Mouse (Mus musculus) small intestine, adult 2 months (tissue): ENCODE results near the gene 4933427D14Rik. TPM values are rescaled to one million over a fixed set of nuclear protein-coding genes. Genes with fewer than 3 reads are reported as not detected.

Source experiments
- H3K27ac ChIP-seq: fragments of 200-500 bp; 2 replicates; pipeline ENCODE4 v1.5.1; 2012; ENCODE audit warnings: low read depth, low read length, control low read depth, inconsistent platforms; ENCODE audit not compliant: insufficient read depth
- H3K27me3 ChIP-seq: fragments of 200-500 bp; 2 replicates; pipeline ENCODE4 v1.6.1; 2012; ENCODE audit warnings: mild to moderate bottlenecking, moderate library complexity, low read length, inconsistent platforms; ENCODE audit not compliant: control insufficient read depth, insufficient read depth
- H3K36me3 ChIP-seq: fragments of 200-500 bp; 2 replicates; pipeline ENCODE4 v1.6.1; 2012; ENCODE audit warnings: mild to moderate bottlenecking, low read length, control low read depth, inconsistent platforms; ENCODE audit not compliant: control insufficient read depth, insufficient read depth
- H3K4me1 ChIP-seq: fragments of 200-500 bp; 2 replicates; pipeline ENCODE4 v1.6.1; 2012; ENCODE audit warnings: low read length, inconsistent platforms, mixed read lengths; ENCODE audit not compliant: control insufficient read depth, insufficient read depth, insufficient read length
- H3K4me3 ChIP-seq: fragments of 200-500 bp; 2 replicates; pipeline ENCODE4 v1.5.1; 2012; ENCODE audit warnings: low read depth, mild to moderate bottlenecking, control low read depth, inconsistent platforms, low read length, moderate library complexity
- CTCF ChIP-seq: fragments of 200-500 bp; IDR thresholded peaks from 2 replicates; pipeline ENCODE4 v1.5.1; 2012; ENCODE audit warnings: low read depth, mild to moderate bottlenecking, control low read depth, inconsistent platforms, low read length, moderate library complexity, mixed read lengths; ENCODE audit not compliant: insufficient replicate concordance, insufficient read length; ENCODE audit errors: extremely low read depth
- POLR2A ChIP-seq: fragments of 200-500 bp; IDR thresholded peaks from 2 replicates; pipeline ENCODE4 v1.6.1; 2012; ENCODE audit warnings: low read depth, mild to moderate bottlenecking, control low read depth, inconsistent platforms, low read length, moderate library complexity
- WGBS: fragments of 180-500 bp; shearing (Covaris S2); methylation state at CpG from one replicate; pipeline ENCODE4 v1.1.7; 2018; 5-methylcytosine and 5-hydroxymethylcytosine counted together
- polyA plus RNA-seq: library from polyadenylated mRNA; depleted of rRNA; stranded (reverse); fragments of >200 nt; gene quantifications from 2 replicates; pipeline ENCODE4 v1.2.3, GENCODE M21; 2012

Gene 4933427D14Rik
- polyA plus RNA-seq, 1 experiment = 2.5 TPM

DNA sequence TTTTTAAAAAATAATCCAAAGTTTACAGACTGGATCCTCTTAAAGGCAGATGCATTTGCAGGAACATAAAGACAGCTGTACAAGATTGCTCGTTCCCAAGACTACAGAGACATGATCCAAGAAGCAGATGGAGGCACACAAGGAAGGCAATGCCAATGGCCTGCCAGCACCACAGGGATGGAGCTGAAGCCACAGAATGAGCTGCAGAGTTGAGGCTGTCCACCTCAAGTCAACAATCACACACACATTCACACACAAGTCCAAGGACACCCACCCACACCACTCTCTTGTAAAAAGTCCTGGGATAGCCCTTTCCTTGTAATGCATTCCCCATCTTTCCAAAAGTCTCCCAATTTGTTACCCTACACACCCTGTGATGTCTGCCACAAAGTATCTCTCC lies 3.8 kb downstream of the 4933427D14Rik start:
- Histone ChIP-seq H3K4me3 (no peak overlapping the region), H3K27ac (no peak overlapping the region), H3K27me3 (no peaks in the 10 kb centered on the region), H3K4me1 (peaks cover 5% of the 10 kb centered on the region; the same call in 1 of the 2 replicates), H3K36me3 (peaks cover 10% of the 10 kb centered on the region)
- WGBS = 80% methylated on average over 1 of the region's 1 CpGs
- no peak for TF ChIP-seq CTCF
- TF ChIP-seq POLR2A = no peak

DNA sequence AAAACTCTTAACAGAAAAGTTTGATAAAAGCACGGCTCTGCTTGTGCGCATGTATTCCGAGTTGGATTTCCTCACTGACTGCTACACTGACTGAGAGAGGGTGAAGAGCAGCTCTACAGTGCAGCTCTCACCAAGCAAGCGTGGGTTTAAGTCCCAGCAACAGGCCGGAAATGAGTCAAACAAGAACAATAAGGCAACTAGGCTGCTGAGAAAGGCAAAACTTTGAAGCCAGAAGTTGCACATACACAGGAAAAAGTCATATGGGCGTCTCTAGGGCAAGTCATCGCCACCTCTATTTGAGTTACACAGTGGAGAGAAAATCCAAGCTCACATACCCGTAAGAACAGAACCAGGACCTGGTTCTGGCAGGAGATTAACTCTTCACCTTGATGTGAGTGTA lies 10.8 kb downstream of the 4933427D14Rik start:
- H3K36me3 ChIP-seq = peaks cover 23% of the 10 kb centered on the region
- 0 out of 2 replicates have a peak overlapping the region, but pooled peaks have one; percentile 1 for H3K27ac ChIP-seq
- 86% methylated on average over 8 of the region's 8 CpGs for WGBS
- no peak overlapping the region for H3K4me3 ChIP-seq
- no peak for TF ChIP-seq CTCF
- no peak for TF ChIP-seq POLR2A
- no peaks in the 10 kb centered on the region for H3K4me1 ChIP-seq
- H3K27me3 ChIP-seq = no peaks in the 10 kb centered on the region

DNA sequence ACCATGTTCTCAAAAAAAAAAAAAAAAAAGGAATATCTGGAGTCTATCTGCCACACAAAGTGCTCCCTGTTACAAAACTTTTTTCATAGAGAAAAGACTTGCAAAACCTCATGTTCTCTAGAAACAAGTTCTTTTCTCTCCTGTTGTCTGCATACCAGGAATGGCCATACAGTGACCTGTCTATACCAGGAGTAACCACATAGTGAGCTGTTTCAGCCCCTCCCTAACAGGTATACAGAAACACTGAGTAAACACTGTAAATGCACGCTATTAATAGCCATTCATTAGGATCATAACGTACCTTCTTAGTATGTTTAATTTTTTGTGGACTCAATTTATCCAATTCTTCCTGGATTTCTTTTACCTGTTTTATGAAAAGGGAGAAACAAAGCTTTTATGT lies 13.0 kb downstream of the 4933427D14Rik start:
- WGBS = 51% methylated on average over 2 of the region's 2 CpGs
- Histone ChIP-seq H3K27ac (no peak overlapping the region), H3K4me3 (no peak overlapping the region), H3K27me3 (no peaks in the 10 kb centered on the region), H3K4me1 (no peaks in the 10 kb centered on the region), H3K36me3 (peaks cover 31% of the 10 kb centered on the region)
- TF ChIP-seq POLR2A = no peak
- TF ChIP-seq CTCF = no peak

- Histone ChIP-seq H3K4me1 (no peaks in the 10 kb centered on the region), H3K36me3 (peaks cover 25% of the 10 kb centered on the region), H3K4me3 (no peak overlapping the region), H3K27ac (no peak overlapping the region), H3K27me3 (no peaks in the 10 kb centered on the region)
- 93% methylated on average over 1 of the region's 1 CpGs for WGBS
- TF ChIP-seq POLR2A (no peak), CTCF (no peak)
Measured at GRCm38 (mm10) chr11:72190857-72191256, 16.4 kb downstream of the 4933427D14Rik start.

- Histone ChIP-seq H3K27ac (no peak overlapping the region), H3K4me1 (0 out of 2 replicates have a peak, but pooled peaks cover 2% of the 10 kb centered on the region), H3K4me3 (no peak overlapping the region), H3K36me3 (peaks cover 13% of the 10 kb centered on the region), H3K27me3 (no peaks in the 10 kb centered on the region)
- 82% methylated on average over 4 of the region's 4 CpGs for WGBS
- no peak for TF ChIP-seq CTCF
- no peak for TF ChIP-seq POLR2A
Measured at GRCm38 (mm10) chr11:72184252-72184651, 23.0 kb downstream of the 4933427D14Rik start.

DNA sequence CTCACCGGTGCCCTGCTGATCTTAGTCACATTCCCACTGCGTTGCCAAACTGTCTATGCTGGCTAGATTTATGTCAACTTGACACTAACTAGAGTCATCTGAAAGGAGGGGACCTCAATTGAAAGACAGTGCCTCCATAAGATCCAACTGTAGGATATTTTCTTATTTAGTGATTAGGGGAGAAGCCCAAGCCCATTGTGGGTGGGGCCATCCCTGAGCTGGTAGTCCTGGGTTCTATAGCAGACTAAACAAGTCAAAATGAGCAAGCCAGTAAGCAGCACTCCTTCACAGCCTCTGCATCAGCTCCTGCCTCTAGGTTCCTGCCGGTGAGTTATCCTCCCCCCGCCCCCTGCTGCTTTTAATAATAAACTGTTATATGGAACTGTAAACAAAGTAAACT lies 26.1 kb downstream of the 4933427D14Rik start:
- H3K4me1 ChIP-seq = 0 out of 2 replicates have a peak, but pooled peaks cover 2% of the 10 kb centered on the region
- H3K27ac ChIP-seq = no peak overlapping the region
- H3K4me3 ChIP-seq = no peak overlapping the region
- H3K27me3 ChIP-seq = no peaks in the 10 kb centered on the region
- 93% methylated on average over 4 of the region's 4 CpGs for whole genome bisulfite sequencing
- TF ChIP-seq CTCF = no peak
- TF ChIP-seq POLR2A = no peak
- peaks cover 29% of the 10 kb centered on the region for H3K36me3 ChIP-seq

- no peak overlapping the region for H3K27ac ChIP-seq
- peaks cover 30% of the 10 kb centered on the region for H3K36me3 ChIP-seq
Measured at GRCm38 (mm10) chr11:72180556-72180955, 26.7 kb downstream of the 4933427D14Rik start.

More at GRCm38 (mm10) chr11:72180556-72180955, 26.7 kb downstream of the 4933427D14Rik start:
- H3K4me3 ChIP-seq = no peak overlapping the region
- WGBS = 89% methylated on average over 5 of the region's 5 CpGs
- H3K4me1 ChIP-seq = 0 out of 2 replicates have a peak, but pooled peaks cover 2% of the 10 kb centered on the region
- no peak for TF ChIP-seq POLR2A
- no peak for TF ChIP-seq CTCF
- H3K27me3 ChIP-seq = no peaks in the 10 kb centered on the region
